Mouse (Mus musculus) thymus, postnatal 36 days (tissue): Measurements from ENCODE around the gene Gja3.

Experiments
- DNase-seq, 2 experiments: peaks; one replicate each; pipeline ENCODE4 v3.0.0; 2022; ENCODE audit warnings: mixed read lengths in 2 of 2

The Gja3 gene

DNA sequence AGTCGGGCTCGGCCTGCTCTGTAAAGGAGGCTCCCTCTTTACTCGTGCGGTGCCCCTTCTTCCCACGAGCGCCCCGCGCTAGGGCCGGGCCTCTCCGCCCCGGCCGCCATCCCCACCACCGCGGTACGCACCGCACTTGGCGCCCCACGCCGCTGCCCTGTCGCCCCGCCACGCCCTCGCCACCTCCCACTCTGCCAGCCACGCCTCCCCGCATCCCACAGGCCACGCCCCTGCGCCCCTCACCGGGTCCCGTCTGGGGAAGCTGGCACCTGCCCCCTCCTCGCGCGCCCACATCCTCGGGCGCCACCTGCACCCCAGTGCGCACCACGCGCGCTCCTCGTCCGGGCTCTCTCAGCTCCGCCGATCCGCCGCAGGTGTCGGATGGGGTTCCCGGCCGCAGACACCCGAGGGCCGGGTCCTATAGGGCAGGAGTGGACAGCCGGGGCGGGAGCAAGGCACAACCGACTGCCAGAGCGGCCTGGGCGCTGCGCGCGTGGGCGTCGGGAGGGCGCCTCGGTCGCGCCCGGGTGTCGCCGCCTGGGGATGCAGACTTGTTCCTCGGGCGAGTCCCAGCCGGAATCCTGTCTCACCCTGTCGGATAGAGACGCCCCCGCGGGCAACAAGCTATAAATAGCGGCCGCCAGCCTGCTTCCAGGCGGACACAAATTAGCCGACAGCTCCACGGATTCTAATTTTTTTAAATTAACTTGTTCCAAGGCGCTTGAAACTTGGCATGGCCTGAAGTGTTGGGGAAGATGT is at the start of gene Gja3:
Gene Gja3, minus strand, starts transcription at position 538 of the 759 bp plus-strand sequence.
- peak; percentile 87 to 90 for DNase-seq

DNA sequence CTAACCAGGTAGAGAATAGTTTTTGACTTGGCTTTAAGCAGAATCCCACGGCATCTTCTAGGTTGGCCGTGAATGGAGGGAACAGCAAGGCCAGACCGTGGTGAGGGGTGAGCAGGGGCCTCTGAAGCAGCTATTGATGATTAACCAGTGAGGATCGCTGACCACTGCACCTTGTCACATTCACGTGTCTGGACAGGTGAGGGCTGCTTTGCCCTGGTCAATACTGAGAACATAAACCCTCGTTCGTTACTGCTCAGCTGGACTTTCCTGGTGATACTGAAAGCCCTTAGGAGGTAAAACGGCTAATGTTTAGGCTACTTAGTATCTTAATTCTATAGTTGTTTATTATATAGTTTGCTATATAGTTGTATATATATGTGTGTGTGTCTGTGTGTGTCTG is 49.2 kb upstream of the Gja3 start:
- DNase-seq = no peak

DNA sequence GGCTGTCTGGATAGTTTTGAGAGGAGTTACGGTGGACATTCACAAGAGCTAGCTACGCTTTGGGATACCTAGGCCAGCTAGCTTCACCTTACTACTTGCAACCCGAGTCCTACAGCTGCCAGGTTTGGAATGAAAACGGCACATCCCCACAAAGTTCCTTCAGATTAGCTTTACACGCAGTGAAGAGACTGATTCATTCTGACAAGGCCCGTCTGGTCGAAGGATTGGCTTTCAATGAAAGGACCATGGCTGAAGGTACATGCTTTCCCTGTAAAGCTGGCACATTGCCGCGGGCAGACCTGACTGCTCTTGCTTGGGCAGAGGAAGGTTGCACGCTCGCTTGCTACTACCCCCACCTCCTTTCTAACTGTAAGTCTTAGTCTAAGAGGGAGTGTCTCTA is 47.8 kb upstream of the Gja3 start:
- DNase-seq = no peak

DNA sequence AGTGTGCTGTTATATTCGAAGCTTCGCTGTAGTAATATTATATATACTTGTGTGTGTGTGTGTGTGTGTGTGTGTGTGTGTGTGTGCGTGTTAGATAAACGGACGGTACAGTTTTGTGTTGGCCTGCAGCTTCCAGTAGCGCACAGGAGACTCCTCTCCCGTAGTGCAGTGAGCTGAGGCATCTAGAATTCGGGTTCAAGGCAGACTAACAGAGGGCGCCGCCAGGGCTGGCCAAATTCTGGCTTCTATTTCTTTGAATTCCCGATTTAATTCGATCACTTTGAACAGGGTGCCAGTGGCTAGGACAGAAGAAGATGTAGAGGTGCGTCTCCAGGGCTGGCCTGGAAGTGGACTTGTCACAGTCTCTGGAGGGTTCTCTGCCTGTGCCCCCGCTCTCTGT is 47.2 kb upstream of the Gja3 start:
- DNase-seq = no peak

DNA sequence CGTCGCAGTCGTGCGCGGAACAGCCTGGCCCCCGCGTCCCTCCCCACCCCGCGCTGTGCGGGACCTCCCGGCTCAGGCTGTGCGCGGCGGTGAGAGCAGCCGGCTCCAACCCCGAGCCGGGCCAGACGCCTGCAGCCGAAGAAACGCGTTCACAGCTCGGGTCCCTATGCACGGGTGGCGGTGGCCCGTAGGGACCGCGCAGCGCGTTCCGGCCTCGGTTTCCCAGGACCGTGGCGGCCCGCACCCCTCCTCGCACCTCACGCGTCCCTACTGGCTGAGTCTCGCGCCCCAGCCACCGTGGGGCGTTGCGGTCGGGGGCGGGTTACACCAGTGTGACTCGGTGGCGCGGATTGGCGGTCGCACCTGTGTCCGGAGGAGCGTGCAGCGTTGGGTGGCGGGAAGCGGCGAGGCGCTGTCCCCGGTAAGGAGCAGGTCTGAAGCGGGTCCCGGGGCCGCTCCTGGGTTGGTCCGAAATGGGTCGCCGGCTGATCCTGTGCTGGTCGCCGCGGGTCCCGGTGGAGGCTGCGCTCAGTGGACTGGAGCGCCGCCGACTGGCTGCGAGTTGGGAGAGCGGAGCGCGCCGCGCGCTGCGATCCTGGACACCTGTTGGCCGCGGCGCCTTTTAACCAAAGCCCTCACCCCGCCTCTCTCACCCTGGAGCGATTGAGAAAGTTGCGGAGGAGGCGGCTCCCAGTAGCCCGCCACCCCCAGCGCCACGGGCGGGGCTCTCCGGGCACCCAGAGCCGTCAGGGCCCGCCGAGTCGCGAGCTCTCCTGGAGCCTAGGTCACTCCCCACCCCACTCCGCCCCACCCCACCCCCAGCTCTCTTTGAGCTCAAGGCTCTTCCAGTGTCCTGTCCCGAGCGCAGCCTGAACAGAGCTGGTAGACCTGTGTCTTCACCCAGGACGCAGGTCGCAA is 46.5 kb upstream of the Gja3 start, which contains the start of gene Gjb2:
Gene Gjb2, minus strand, starts transcription at position 597 of the 918 bp plus-strand sequence.
- DNase-seq = peak in 1 of 2 experiments; percentile 14

DNA sequence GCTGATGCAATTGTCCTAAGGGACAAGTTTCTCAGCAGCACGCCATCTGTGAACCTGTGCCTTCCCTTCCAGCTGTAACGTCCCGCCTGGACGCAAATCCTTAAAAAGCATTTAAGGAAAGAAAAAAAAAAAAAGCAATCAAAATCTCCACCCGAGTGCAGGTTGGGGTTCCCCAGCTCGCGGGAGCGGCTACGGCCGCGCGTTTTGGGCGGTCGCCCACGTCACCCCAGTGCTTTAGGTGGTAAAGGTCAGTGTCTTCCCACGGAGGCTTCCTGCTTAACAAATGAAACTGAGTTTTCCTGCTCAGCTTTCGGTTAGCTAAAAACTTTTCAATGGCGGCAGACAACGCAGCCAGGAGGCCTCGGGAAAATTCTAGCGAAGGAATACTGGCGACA is 45.8 kb upstream of the Gja3 start:
- no peak for DNase-seq

DNA sequence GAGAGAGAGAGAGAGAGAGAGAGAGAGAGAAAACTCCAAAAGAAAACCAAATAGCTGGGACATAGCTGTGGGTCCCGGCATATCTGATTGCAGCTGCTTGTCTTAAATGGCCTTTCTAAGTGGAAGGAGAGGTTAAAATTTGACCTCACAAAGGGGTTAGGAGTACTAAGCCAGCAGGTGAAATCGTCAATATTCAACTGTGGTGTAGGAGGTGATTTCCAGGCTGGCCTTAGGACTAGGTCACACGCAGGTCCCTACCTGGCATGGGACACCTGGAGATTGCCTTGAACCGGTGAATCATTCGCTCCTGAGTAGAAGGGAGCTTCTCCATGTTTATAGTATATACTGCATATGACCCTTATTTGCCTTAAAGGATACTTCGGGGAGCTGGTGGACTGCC is 45.2 kb upstream of the Gja3 start:
- DNase-seq = no peak

DNA sequence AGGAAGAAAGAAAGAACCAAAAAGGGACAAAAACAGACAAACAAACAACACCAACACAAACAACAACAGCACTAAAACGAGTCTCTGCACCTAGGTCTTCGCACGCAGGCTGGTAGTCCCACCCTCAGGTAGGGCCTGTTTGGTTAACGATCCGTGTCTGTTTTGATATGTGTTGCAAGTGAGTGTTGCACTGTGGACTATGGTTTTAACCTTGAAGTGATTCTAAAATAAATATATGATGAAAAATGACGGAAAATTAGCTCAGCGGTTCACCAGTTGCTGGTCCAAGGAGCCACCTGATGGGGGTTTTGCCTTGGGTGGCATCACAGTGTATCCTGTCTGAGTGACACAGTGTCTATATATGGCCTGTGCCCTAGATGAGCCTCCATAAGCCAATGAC is 43.7 kb upstream of the Gja3 start:
- no peak for DNase-seq

DNA sequence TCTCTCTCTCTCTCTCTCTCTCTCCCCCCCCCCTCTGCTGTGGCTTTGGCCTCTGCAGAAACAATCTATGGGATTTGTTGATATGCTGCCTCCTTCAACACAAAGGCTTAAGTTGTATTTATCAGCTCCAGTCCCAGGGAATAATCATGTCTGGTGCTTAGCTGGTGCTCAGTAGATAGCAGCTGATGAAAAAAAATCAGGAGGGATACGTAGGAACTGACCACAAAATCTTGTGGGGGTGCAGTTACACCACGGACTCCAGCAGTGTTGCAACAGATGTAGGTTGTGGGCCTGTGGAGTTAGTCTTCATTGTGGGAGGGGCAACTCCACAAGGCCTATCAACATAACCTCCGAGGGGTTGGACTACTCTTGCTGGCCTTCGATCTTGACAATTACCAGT is 38.0 kb upstream of the Gja3 start:
- no peak for DNase-seq

DNA sequence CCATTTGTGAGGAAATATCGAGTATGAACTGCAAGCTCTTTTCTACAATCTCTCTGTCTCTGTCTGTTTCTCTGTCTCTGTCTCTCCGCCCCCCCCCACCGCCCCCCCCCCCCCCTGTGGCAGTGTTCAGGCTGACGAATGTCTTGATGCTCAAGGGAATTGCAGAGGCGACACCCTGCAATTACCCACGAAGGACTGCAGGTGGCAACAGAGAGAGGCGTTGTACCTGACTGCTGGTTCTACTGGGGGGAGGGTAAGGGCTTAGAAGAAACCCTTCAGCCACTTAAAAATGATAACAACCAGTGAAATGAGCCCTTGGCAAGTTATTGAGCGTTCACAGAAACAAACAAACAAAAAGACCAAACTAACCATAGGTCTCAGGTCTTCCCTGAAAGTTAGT is 35.1 kb upstream of the Gja3 start:
- peak; percentile 39 to 42 for DNase-seq

DNA sequence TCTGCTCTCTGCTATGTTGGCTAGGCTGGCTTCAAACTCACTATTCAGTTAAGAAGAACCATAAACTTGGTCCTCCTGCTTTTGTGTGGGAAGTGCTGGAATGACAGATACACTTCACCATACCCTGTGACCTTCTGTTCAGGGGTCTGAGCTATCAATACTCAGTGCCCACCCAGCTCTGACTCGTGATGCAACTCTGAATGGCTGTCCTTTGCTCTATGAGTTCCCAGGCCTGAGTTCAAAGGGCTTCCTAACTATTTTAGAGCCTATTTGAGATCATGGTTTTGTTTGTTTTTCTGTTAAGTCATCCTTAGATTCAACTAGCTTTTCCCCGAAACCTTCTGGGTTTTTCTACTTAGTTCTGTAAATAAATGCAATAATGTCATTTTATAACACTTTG is 32.1 kb upstream of the Gja3 start:
- no peak for DNase-seq

DNA sequence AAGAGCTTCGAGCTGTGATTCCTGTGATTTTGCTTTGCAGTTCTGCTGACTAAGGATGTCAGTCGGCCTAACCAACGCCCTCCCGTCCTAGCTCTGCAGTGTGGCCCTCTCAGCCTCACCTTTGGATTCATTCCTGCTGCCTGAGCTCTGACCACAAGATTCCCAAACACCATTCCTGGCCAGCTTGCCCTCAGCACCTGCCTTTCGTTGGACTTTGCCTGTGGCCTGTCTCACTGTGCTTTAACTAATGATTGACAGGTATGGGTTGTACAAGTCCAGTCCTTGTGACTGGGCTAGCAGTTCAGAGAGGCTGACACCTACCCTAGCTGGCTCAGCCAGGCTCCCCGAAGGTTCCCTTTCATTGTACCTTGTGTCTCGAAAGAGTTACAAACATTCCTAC is 31.2 kb upstream of the Gja3 start:
- DNase-seq = no peak

DNA sequence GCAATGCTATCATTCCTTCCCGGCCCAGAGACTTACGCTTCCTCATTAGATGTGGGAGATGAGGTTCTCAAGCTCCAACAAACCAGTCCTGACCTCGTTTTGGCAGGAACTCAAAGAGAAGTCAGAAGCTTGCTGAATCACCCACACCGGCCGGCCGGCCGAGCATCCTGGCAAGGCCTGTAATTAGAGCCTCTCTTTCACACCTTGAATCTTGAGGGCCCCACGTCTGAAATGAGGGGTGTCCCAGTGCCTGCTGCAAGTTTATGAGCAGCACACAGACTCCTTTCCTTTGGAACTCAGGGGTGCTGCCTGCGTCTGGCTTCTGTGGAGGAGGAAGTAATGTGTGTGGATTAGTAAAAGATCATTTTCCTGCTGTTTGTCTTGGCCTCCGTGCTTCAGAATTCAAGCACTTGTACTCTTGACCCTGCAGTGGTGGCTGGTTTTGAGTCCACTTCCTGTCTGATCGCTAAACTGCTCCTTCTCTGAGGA is 26.3 kb upstream of the Gja3 start:
- no peak for DNase-seq

DNA sequence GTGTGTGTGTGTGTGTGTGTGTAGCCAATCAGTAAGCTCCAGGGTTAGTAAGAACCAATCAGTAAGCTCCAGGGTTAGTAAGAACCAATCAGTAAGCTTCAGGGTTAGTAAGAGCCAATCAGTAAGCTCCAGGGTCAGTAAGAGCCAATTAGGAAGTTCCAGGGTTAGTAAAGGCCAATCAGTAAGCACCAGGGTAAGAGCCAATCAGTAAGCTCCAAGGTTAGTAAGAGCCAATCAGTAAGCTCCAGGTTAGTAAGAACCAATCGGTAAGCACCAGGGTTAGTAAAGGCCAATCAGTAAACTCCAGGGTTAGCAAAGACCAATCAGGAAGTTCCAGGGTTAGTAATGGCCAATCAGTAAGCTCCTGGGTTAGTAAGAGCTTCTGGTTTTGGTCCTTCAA is 25.0 kb upstream of the Gja3 start:
- DNase-seq = no peak

DNA sequence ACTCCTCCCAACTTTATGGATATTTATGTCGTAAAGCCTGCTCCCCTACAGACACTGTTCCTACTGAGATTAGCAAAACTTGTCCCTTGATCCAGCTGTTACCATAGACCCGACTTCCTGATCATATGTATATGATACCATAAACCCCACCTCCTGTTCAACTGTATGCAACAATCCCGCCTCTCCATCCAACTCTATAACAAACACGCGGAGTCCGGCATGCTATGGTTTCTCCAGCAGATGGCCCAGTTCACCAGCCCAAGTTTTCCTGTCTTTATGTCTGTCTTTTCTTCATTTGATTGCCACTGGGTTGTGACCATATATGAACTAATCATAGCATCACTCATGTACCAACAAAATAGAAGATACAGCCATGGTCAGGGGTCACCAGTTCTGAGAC is 17.6 kb upstream of the Gja3 start:
- DNase-seq = no peak

DNA sequence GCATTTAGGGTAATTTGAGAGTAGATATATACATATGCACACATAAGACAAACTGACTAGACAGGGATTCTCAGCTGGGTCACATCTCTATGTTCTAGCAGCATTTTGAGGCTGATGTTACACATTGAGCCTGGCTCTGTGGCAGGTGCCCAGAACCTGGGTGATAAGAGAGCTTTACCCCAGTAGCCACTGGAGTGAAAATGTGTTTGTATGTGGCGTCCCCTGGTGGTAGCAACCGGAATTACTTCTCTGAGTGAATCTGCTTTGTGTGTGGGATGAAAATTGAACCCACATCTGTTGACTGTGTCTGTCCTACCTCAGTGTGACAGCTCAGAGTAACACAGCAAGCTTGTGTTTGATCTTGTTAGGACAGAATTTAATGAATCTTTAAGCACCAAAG is 12.0 kb upstream of the Gja3 start:
- peak; percentile 55 to 61 for DNase-seq

DNA sequence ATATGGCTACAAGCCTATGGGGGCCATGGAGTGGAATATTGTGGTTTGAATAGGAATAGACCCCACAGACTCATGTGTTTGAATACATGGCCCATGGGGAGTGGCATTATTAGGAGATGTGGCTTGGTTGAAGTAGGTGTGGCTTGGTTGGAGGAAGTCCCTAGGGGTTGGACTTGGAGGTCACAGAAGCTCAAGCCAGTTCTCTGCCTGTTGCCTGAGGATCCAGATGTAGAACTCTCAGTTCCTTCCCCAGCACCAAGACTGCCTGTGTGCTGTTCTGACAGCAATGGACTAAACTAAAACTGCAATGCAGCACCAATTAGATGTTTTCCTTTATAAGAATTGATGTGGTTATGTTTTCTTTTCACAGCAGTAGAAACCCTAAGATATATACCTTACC is 8.2 kb upstream of the Gja3 start:
- DNase-seq = no peak

DNA sequence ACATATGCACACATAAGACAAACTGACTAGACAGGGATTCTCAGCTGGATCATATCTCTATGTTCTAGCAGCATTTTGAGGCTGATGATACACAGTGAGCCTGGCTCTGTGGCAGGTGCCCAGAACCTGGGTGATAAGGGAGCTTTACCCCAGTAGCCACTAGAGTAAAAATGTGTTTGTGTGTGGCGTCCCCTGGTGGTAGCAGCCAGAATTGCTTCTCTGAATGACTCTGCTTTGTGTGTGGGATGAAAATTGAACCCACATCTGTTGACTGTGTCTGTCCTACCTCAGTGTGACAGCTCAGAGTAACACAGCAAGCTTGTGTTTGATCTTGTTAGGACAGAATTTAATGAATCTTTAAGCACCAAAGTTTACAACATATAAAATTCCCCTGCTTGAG is 2.2 kb upstream of the Gja3 start:
- peak; percentile 64 to 68 for DNase-seq

DNA sequence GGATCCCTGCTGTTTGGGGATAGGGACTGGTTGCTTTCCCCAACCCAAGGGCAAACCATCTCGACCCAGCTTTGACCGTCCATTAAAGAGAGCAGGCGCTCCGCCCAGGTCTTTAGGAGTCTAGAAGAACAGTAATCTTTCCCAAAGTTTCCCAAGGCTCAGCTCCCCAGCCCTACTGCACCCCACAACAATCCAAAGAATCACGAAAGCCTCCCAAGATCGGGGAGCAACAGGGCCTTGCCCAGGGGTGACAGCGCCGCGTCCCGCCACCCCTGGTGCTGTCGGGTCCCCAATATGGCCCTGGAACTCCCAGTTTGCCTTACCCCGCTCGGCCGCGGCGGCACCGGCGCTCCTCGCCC is 717 bp downstream of the Gja3 start:
- no peak for DNase-seq

DNA sequence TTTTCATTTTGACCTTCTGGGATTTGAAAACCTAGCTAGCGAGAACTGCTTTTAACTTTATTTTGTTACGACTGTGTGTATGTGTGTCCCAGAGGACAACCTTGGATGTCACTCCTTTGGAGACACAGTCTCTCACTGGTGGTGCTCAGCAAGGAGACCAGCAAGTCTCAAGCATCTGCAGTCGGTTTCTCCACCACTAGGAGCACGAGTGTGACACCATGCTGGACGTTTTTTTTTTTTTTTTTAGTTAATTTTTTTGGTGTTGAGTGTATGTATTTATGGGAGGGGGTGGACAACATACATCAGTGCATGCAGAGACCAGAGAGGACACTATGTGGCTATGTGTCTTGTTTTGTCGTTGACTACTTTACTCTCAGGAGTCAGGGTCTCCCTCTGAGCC is 5.2 kb downstream of the Gja3 start:
- DNase-seq = no peak

DNA sequence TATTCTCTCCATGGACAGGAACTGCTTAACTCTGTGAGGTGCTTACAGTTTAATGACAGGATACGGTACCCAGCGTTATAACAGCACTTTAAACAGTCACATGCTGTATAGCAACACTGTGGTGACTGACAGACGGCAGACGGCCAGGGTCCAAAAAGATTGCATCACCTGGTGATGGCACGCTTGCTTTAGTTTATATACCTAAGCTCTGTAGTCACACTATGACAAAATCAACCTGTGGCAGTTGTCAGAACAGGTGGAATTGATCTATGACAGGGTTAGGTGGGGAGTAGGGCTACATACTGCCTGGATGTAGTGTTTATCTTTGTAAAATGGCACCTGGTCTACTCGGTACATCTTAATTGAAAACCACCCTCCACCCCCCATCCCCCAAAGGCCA is 14.0 kb downstream of the Gja3 start:
- DNase-seq = no peak

DNA sequence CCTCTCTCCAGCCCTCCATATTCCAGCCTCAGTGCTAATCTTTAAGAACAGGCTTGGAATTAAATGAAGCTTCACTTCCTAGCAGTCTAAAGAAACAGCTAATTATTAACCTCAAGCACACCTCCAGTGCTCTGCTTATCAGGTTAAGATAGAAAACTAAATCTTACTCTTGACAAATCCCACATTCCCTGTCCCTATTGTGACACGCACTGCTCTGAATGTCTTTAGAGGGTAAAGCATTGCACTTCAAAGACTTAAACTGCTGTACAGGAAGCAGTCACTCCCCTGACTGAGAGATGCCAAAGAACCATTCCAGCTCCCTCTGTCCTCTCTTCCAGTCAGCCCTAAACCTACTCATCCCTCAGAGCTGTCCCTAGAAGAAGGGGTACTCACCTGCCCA is 16.5 kb downstream of the Gja3 start:
- no peak for DNase-seq

DNA sequence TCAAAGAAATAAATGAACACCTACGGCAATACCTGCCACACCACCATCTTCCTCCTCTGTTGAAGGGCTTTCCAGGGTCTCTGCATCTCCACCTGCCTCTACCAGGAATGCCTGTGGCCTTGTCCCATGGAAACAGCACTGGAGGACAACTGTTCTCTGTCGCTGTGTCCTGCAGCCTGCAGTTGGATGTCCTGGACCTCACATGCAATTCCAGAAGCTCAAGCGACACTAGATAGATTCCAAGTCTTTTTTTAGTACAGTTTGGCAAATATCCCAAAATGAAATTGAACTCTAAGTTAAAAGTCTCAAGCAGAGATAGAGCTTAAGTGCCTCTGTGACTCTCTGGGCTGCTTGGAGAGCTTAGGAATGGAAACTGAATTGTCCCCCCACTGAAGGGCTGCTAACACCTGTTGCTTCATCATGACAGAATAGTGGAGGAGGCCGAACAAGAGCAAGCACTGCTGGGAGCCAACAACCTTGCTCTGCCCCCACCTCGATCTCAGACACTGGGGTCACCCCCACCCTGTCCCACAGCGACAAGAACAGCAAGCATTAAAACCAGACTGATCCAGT is 22.9 kb downstream of the Gja3 start:
- DNase-seq = no peak

DNA sequence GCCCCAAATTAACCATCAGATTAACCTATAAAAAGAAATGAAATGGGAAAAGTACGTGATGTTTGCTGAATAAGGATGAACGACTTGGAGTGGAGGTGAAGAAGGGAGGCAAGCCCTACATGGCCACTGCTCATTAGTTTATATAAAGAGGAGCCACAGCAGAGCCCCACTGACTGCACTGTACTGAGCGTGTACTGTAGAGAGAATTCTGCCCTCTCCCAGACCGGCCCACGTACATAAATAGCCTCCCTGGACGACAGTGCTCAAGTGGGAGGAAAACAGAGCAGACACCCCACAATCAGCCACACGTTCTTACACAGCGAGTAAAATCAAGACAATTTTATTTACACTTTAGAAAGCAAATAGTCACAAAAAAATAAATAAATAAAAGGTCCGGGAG is 23.8 kb downstream of the Gja3 start:
- no peak for DNase-seq
